Mouse (Mus musculus) subcutaneous adipose tissue, adult 2 months (tissue): ENCODE results near the gene Hdgfl1. TPM values are rescaled to one million over a fixed set of nuclear protein-coding genes. Genes with fewer than 3 reads are reported as not detected.

Experiments used
- polyA plus RNA-seq: library from polyadenylated mRNA; depleted of rRNA; stranded (reverse); fragments of >200 nt; gene quantifications from 2 replicates; pipeline ENCODE4 v1.2.3, GENCODE M21; 2012; ENCODE audit warnings: low replicate concordance; rRNA removed

Hdgfl1 gene
- not detected in 2 replicates for polyA plus RNA-seq

DNA sequence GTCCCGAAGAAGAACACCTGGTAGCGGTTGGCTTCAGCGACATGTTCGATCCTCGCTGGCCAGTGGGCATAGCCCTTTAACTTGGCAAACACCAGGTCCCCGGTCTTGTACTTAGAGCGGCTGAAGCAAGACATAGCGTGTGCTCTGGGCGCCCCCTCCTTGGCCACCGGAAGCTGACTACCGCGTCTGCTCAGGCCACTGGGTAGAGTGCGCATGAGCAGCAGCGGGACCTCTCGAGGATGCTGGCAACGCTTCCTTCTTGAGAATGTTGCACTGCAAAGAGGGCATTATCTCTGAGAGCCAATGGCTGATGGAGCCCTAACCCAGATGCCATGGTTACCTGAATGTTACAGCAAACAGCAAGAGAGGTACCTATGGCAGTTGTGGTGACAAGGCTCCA is at the start of gene Hdgfl1:
Gene Hdgfl1, minus strand, starts transcription at position 211 of the 400 bp plus-strand sequence.

